ENCODE assay signal across 1 mouse cellular context in genomic region chr17:86906601-86907000, GRCm38 (mm10).
TF ChIP-seq lines count a peak whose summit lies in the region.

No protein-coding gene starts in this region.

TF ChIP-seq in CH12.LX, 34 proteins besides CTCF, POLR2A, EP300 and RAD21 (continued from another document):
- TF ChIP-seq PAX5 (IDR thresholded peaks at IDR 0.05; ENCODE audit: low read length) (no peak), ETS1 (conservative IDR thresholded peaks at IDR 0.05; ENCODE audit: low read depth, low read length) (no peak), SMC3 (IDR thresholded peaks at IDR 0.05; ENCODE audit: low read depth, low read length) (no peak; the same call in 1 of the 2 replicates), NRF1 (IDR thresholded peaks at IDR 0.05; ENCODE audit: low read depth, low read length) (no peak), TBP (conservative IDR thresholded peaks at IDR 0.05; ENCODE audit: low read depth, low read length) (no peak), ELF1 (IDR thresholded peaks at IDR 0.05; ENCODE audit: low read depth, low read length) (no peak), JUN (IDR thresholded peaks at IDR 0.05; ENCODE audit: insufficient read depth, low read depth, low read length) (no peak), UBTF (IDR thresholded peaks at IDR 0.05; ENCODE audit: low read depth, low read length) (no peak), BHLHE40 (IDR thresholded peaks at IDR 0.05; ENCODE audit: low read depth, low read length) (no peak), GABPA (IDR thresholded peaks at IDR 0.05; ENCODE audit: insufficient replicate concordance, low read depth, low read length) (no peak), MEF2A (IDR thresholded peaks at IDR 0.05; ENCODE audit: borderline replicate concordance, low read depth, low read length) (no peak)
